Mouse (Mus musculus) forebrain, embryonic 16.5 days (tissue): ENCODE measurements at regions not wholly inside any gene's neighbourhood (a gene's known extent, or its start where the extent isn't known, plus 50 kb on each side); places are given as distances from the start of the nearest gene placed in this dataset.

Experiments used
- ATAC-seq: fragments of 200-750 bp; cut with Nextera tagmentation; 2 replicates; pipeline ENCODE4 v1.8.0; 2017; ENCODE audit warnings: mild to moderate bottlenecking, moderate library complexity
- H3K27ac ChIP-seq: fragments of 300-500 bp; sonication (generic); 2 replicates; pipeline ENCODE4 v1.5.1; 2014; ENCODE audit warnings: low read length, control low read depth
- H3K27me3 ChIP-seq: fragments of 300-500 bp; sonication (generic); replicated peaks from 2 replicates; pipeline ENCODE4 v1.6.1; 2014; ENCODE audit warnings: low read length; ENCODE audit not compliant: control insufficient read depth, insufficient read depth
- H3K36me3 ChIP-seq: fragments of 300-500 bp; sonication (generic); 2 replicates; pipeline ENCODE4 v1.6.1; 2014; ENCODE audit not compliant: control insufficient read depth, insufficient read depth
- H3K4me1 ChIP-seq: fragments of 300-500 bp; sonication (generic); replicated peaks from 2 replicates; pipeline ENCODE4 v1.6.1; 2014; ENCODE audit warnings: low read length; ENCODE audit not compliant: control insufficient read depth, insufficient read depth
- H3K4me2 ChIP-seq: fragments of 300-500 bp; sonication (generic); 2 replicates; pipeline ENCODE4 v1.6.1; 2014; ENCODE audit warnings: mild to moderate bottlenecking, low read length, control low read depth
- H3K4me3 ChIP-seq: fragments of 300-500 bp; sonication (generic); replicated peaks from 2 replicates; pipeline ENCODE4 v1.5.1; 2014; ENCODE audit warnings: mild to moderate bottlenecking, low read length, control low read depth
- H3K9ac ChIP-seq: fragments of 300-500 bp; sonication (generic); replicated peaks from 2 replicates; pipeline ENCODE4 v1.6.1; 2014; ENCODE audit warnings: low read depth, low read length, control low read depth
- H3K9me3 ChIP-seq: fragments of 300-500 bp; sonication (generic); 2 replicates; pipeline ENCODE4 v1.6.1; 2016; ENCODE audit warnings: low read length; ENCODE audit not compliant: control insufficient read depth
- WGBS: fragments of 180-500 bp; shearing (Covaris S2); extraction: QIAGEN DNeasy Blood & Tissue Kit; methylation state at CpG from one replicate; pipeline ENCODE4 v1.1.7; 2014; 5-methylcytosine and 5-hydroxymethylcytosine counted together

DNA sequence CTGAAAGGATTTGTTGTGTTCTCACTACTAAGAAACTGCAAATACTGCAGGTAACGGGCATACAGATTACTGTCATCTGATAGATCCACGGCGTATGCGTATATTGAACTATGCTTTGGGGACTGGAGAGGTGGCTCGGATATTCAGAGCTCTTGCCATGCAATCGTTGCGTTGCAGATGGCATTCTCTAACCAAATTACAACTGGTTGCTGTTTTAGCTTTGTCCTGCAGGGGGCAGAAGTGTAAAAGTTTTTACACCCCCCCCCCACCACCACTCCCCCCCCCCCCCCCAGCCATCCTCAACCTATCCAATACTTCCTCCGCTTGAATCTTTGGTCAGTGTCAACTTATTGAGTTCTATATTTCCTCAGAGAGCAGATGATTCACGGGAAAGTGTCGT, 51.6 kb upstream of the Mon1b start:
- H3K27ac ChIP-seq, result no peak overlapping the region
- no peak overlapping the region for H3K4me2 ChIP-seq
- 76% methylated on average over 10 of the region's 10 CpGs for WGBS
- H3K9ac ChIP-seq, result no peak overlapping the region
- ATAC-seq, result no peak
- no peak overlapping the region for H3K4me3 ChIP-seq
- no peaks in the 10 kb centered on the region for H3K9me3 ChIP-seq
- H3K36me3 ChIP-seq, result no peaks in the 10 kb centered on the region
- peaks cover 5% of the 10 kb centered on the region for H3K4me1 ChIP-seq
- no peaks in the 10 kb centered on the region for H3K27me3 ChIP-seq
